Mouse (Mus musculus): ENCODE measurements around the gene Urad. TPM values are rescaled to one million over a fixed set of nuclear protein-coding genes. Genes with fewer than 3 reads are reported as not detected.

Urad gene
- polyA plus RNA-seq, 1 experiment from 2014 or later: not detected

DNA sequence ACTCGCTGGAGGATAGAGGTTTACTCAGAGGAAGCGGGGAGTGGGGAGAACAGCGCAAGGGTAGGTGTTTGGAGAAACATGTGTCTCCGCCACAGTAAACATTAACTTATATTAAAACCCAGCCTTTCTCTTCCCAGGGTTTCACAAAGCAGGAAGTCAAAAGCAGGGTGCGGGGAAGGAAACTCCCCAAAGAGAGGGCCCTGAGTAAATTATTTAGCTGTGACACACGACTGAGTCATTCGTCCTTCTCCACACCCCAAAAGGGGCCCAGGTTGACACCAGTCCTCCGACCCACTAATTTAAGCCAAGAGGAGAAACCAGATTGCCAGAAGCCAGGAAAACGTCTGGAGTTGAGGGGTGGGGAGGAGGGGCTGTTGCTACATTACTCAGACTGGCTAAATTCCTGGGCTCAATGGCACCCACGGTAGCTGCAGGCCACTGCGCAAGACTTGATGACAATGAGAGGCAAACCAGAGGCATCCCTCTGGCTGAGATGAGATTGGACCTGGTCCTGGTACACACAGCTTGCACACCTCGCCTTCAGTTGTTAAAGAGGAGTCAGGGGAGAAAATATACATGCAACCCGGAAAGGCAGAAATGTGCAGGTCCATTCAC lies 29.6 kb downstream of the Urad start:
- peak; percentile 80 for ATAC-seq
- TF ChIP-seq CTCF (IDR thresholded peaks at IDR 0.05): no peak
- POLR2A ChIA-PET: interaction anchor here (0.8 to 1.2 kb wide), 3 partner anchors 57 to 385 kb away, joined by 3 read pairs; no protein-coding TSS in a partner anchor
- H3K27me3 ChIP-seq: no peaks in the 10 kb centered on the region
- DNase-seq (ENCODE audit: low read depth, low spot score): peak; percentile 66
- in situ Hi-C loops (cut with MboI; ENCODE audit: low pct_unique_long_range_greater_than_20kb): no loop called here
- CTCF ChIA-PET: interaction anchor here (0.6 to 2.6 kb wide), 8 partner anchors 18 to 388 kb away, joined by 3 to 9 read pairs (median 4); no protein-coding TSS in a partner anchor

DNA sequence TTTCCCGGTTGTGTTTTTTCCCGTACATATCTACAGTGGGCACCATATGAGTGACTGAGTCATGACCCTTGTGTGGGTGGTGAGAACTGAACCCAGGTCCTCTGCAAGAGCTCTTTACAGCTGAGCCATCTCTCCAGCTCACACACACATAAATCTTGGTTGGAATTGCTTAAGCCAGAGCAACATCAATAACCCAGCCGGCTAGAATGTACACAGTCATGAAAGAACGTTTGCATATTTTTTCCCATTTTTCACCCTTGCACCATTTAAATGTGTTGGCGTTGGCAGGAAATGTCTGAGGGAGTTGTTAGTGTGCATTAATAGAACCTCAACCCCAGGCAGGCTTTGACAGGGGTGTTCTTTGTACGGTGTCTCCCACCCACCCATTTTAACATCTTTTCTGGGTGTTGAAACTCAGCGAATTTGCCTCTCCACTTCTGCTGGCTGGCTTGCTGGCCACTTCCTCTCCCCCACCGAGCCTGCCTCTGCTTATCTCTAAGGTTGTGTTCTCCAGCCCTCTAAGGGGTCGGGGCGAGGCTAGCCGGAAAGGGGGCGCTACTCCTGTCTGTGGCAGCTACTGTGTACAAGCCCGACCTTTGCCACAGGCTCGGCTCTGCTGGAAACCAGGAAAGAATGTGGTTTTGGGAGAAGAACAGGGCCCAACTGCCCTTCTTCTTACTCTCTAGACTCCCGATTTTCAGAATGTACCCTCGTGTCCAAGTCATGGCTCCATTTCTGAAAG lies 30.3 kb downstream of the Urad start:
- ATAC-seq: no peak
- TF ChIP-seq CTCF (IDR thresholded peaks at IDR 0.05): no peak
- CTCF ChIA-PET: interaction anchor here (2.0 kb wide), 1 partner anchor 18 kb away, joined by 5 read pairs; no protein-coding TSS in a partner anchor
- DNase-seq (ENCODE audit: low read depth, low spot score): no peak
- in situ Hi-C loops (cut with MboI; ENCODE audit: low pct_unique_long_range_greater_than_20kb): no loop called here
- no peaks in the 10 kb centered on the region for H3K27me3 ChIP-seq
- POLR2A ChIA-PET: no interaction called here

DNA sequence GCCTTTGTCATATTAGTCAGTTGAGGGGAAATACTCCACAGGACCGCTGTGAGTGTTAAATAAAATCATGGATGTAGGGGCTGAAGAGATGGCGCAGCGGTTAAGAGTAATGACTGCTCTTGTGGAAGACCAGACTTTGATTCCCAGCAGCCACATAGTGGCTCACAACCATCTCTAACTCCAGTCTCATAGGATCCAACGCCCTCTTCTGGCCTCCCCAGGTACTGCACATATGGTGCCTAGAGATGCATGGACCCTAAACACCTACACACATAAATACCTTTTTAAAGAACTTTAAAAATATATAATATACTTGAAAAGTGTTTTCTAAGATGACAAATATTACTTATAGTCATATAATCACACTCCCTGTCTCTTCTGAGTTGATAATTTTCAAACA lies 37.9 kb downstream of the Urad start:
- ChIA-PET POLR2A (no interaction called here), CTCF (interaction anchor here (1.7 kb wide), 1 partner anchor 13 kb away, joined by 4 read pairs; no protein-coding TSS in a partner anchor)

DNA sequence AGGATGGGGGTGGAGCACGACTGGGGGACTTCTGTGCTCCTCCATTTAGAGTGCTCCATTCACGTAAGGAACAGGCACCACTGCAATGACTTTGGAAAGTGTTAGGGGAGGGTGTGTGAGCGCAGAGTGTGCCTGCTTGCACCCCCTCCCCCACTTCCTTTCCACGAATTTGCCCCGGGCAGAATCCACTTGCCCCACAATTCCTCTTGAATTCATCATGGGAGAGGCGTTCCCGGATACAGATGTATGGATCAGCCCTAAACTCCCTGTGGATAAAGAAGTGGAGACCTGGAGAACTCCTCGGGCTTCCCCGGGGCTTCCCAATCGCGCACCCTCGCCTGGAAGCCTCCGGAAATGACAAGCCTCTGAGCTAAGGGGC lies 44.7 kb downstream of the Urad start:
- peaks cover 47% of the 10 kb centered on the region for H3K27me3 ChIP-seq
- no peak for TF ChIP-seq CTCF (IDR thresholded peaks at IDR 0.05)
- ATAC-seq (no peak), DNase-seq (ENCODE audit: low read depth, low spot score) (no peak)
- ChIA-PET CTCF (interaction anchor here (0.9 to 1.0 kb wide), 2 partner anchors 8 to 11 kb away, joined by 3 read pairs; partner anchors contain the start of gene Pdx1), POLR2A (no interaction called here)
- in situ Hi-C loops (cut with MboI; ENCODE audit: low pct_unique_long_range_greater_than_20kb): no loop called here

More for the DNA sequence above, 37.9 kb downstream of the Urad start:
- DNase-seq (ENCODE audit: low read depth, low spot score) (no peak), ATAC-seq (no peak)
- peak; percentile 45 for TF ChIP-seq CTCF (IDR thresholded peaks at IDR 0.05)
- in situ Hi-C loops (cut with MboI; ENCODE audit: low pct_unique_long_range_greater_than_20kb): no loop called here
- H3K27me3 ChIP-seq: peaks cover 7% of the 10 kb centered on the region

DNA sequence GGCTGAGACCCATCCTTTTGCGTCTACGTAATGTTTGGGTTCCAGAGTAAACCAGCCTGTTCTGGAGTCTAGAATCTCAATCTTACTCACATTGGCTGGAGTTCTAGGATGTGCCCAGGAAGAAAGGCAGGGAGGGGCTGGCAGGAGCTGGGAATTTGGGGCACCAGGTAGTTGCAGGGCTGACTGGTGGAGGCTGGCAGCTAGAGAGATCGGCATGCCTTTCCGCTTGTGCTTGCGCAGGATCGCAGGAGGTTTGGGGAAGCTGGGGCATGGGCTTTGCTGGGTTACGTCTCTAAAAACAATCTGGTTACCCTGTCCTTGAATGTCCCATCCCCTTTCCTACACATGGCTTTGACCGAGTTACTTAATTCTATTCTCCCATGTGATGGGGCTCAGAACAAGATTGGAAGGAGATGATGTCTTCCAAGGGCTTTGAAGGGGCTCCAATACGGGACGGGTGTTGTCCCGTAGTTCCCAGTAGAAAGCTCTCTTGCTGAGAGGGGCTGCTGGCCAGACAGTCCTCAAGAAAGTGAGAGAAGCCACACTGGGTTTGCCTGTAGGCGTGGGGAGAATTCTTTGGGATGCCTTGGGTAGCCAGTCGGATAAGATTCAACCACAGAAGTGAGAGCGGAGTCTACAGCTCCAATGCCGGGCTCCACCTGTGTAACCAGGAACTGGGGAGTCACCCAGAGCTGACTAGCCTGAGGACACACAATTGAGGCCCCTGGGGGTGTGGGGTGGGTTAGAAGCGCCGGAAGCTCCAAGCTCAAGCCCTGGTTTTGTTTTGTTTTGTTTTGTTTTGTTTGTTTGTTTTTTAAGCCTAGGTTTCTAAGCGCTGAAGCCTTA lies 45.3 kb downstream of the Urad start:
- H3K27me3 ChIP-seq: peaks cover 50% of the 10 kb centered on the region
- no peak for TF ChIP-seq CTCF (IDR thresholded peaks at IDR 0.05)
- ChIA-PET CTCF (no interaction called here), POLR2A (interaction anchor here (0.8 kb wide), 1 partner anchor 198 kb away, joined by 3 read pairs; no protein-coding TSS in a partner anchor)
- DNase-seq (ENCODE audit: low read depth, low spot score) (no peak), ATAC-seq (no peak)
- in situ Hi-C loops (cut with MboI; ENCODE audit: low pct_unique_long_range_greater_than_20kb): no loop called here

DNA sequence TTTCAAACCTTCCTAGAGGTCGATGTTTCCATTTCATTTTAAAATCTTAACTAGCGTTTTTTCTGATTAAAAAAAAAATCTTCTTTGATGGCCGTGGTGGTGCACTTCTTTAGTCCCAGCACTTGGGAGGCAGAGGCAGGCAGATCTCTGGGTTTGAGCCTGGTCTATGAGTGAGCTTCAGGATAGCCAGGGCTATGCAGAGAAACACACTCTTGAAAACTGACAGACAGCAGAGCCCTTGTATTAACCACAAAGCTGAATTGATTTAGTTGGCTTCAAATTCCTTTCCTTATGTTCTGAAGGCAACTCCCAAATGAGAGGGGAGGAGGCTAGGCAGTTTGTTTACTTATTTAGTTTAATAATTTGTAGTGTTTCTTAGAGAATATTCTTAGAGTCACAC lies 46.5 kb downstream of the Urad start:
- POLR2A ChIA-PET: no interaction called here
- peaks cover 55% of the 10 kb centered on the region for H3K27me3 ChIP-seq
- in situ Hi-C loops (cut with MboI; ENCODE audit: low pct_unique_long_range_greater_than_20kb): no loop called here
- TF ChIP-seq CTCF (IDR thresholded peaks at IDR 0.05): no peak
- CTCF ChIA-PET: no interaction called here
- DNase-seq (ENCODE audit: low read depth, low spot score): no peak
- no peak for ATAC-seq

DNA sequence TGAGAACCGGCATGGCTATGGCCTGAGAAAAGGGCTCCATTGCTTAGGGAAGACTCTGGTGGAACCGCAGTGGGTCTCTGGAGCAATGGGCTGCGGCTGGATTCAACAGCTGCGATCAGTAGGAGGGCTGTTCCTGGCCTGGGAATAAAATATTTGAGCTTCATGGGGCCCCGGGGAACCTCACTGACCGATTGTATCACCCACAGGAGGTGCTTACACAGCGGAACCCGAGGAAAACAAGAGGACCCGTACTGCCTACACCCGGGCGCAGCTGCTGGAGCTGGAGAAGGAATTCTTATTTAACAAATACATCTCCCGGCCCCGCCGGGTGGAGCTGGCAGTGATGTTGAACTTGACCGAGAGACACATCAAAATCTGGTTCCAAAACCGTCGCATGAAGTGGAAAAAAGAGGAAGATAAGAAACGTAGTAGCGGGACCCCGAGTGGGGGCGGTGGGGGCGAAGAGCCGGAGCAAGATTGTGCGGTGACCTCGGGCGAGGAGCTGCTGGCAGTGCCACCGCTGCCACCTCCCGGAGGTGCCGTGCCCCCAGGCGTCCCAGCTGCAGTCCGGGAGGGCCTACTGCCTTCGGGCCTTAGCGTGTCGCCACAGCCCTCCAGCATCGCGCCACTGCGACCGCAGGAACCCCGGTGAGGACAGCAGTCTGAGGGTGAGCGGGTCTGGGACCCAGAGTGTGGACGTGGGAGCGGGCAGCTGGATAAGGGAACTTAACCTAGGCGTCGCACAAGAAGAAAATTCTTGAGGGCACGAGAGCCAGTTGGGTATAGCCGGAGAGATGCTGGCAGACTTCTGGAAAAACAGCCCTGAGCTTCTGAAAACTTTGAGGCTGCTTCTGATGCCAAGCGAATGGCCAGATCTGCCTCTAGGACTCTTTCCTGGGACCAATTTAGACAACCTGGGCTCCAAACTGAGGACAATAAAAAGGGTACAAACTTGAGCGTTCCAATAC lies 47.8 kb downstream of the Urad start:
- ATAC-seq (no peak), DNase-seq (ENCODE audit: low read depth, low spot score) (no peak)
- H3K27me3 ChIP-seq: peaks cover 60% of the 10 kb centered on the region
- in situ Hi-C loops (cut with MboI; ENCODE audit: low pct_unique_long_range_greater_than_20kb): no loop called here
- POLR2A ChIA-PET: no interaction called here
- CTCF ChIA-PET: interaction anchor here (1.1 to 3.1 kb wide), 4 partner anchors 10 to 47 kb away, joined by 3 to 11 read pairs (median 4); no protein-coding TSS in a partner anchor
- no peak for TF ChIP-seq CTCF (IDR thresholded peaks at IDR 0.05)

DNA sequence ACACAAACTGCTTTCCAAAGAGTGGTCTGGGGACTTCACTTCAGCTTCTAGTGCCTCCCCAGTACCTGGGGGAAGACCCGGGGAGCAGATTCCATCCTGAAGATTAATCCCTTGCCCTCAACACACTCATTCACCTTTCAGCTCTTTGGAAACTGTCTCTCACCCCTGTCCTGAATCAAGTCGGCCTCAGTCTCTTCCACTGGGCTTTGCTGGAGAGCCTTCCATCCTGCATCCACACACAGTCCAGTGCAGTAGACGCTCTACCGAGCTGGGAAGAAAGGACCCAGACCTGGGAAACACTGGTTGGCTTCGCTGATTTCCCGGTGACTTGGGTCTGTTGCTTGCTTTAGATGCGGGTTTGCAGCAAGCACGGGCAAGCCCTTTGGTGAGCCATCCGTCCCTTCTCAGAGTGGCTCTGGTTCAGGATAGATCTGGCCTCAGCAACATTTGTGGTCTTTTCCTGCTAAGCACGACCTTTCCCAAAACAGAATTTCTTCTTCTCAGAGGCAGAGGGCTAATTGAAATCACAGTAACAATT lies 49.4 kb downstream of the Urad start:
- CTCF ChIA-PET: interaction anchor here (1.0 to 3.1 kb wide), 3 partner anchors 8 to 32 kb away, joined by 3 to 11 read pairs (median 4); no protein-coding TSS in a partner anchor

More for the DNA sequence above, 49.4 kb downstream of the Urad start:
- POLR2A ChIA-PET: interaction anchor here (0.6 kb wide), 1 partner anchor 62 kb away, joined by 4 read pairs; no protein-coding TSS in a partner anchor
- in situ Hi-C loops (cut with MboI; ENCODE audit: low pct_unique_long_range_greater_than_20kb): no loop called here
- no peak for ATAC-seq
- peaks cover 56% of the 10 kb centered on the region for H3K27me3 ChIP-seq
- TF ChIP-seq CTCF (IDR thresholded peaks at IDR 0.05): no peak
- DNase-seq (ENCODE audit: low read depth, low spot score): no peak
